Mouse (Mus musculus) urinary bladder, adult 18-20 months (tissue): ENCODE results near the gene Mx1.
A peak's percentile ranks its signal among the peaks of the same experiment; 100 is the strongest.

Experiments used
- DNase-seq, 2 experiments: peaks; one replicate each; pipeline ENCODE4 v3.0.0; 2022; ENCODE audit warnings: low spot score in 2 of 2, mixed read lengths in 2 of 2

Mx1 gene

GRCm38 (mm10) chr16:97462481-97463181 is at the start of gene Mx1:
Gene Mx1, minus strand, starts transcription at chr16:97462907.
- no peak for DNase-seq

GRCm38 (mm10) chr16:97512347-97512751 is 49.6 kb upstream of the Mx1 start:
- no peak for DNase-seq

- DNase-seq, result no peak
These were observed 48.8 kb upstream of the Mx1 start for GRCm38 (mm10) chr16:97511495-97511894.

DNA sequence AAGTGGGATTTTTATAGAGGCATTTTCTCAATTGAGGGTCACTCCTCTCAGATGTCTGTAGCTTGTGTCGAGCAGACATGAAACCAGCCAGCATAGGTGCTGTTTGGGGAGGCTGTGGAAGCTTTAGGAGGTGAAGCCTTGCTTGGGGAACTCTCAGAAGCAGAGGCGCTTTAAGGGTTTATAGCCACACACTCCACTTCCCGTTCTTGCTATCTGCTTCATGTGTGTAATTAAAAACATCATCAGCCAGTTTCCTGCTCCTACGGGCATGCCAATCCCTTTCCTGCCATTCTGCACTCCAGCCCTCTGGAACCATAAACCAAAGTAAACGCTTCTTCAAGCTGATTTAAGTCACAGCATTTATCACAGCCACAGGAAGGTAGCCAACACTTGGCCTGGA is 48.1 kb upstream of the Mx1 start:
- no peak for DNase-seq

- DNase-seq, result no peak
These were observed 45.1 kb upstream of the Mx1 start for GRCm38 (mm10) chr16:97507783-97508182.

DNA sequence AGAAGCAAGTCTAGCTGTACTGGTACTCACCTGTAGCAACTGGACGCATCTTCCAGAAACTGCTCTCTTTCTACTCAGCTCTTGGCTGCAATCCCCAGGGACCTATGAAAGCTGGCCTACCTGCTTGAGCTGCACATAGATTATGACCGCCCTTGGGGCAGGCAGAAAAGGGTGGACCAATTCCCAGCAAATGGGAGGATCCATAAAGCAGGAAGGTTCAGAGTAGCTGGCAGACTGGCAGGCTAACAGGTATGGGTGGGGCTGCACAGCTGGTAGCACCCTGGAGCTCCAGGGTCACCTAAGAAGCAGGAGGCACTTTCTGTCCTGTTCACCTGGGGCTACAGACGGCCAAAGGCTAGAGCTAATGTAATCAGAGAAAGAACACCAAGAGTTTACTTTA is 42.1 kb upstream of the Mx1 start:
- DNase-seq, result no peak

DNA sequence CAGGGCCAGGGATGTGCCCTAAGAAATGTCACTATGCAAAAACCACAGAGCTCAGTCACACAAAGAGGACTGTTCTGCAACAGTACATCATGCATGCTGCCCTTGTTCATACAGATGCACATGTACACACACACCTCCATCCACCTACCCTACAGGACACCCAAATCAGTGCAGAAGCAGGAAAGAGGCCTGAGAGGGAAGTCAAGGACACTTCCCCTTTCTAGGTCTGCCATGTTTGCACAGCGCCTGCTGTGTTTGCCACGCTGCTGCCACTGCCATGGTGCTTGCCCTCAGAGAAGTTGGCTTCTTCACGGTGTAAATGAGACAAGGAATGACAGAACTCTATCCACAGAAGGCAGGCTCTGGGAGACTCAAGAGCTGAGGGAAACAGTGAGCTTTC is 41.1 kb upstream of the Mx1 start:
- DNase-seq, result no peak

- no peak for DNase-seq
These were observed 38.2 kb upstream of the Mx1 start for GRCm38 (mm10) chr16:97500901-97501300.

- DNase-seq, result no peak
These were observed 36.7 kb upstream of the Mx1 start for GRCm38 (mm10) chr16:97499450-97499849.

- DNase-seq, result no peak
These were observed 35.4 kb upstream of the Mx1 start for GRCm38 (mm10) chr16:97498139-97498538.

- no peak for DNase-seq
These were observed 35.0 kb upstream of the Mx1 start for GRCm38 (mm10) chr16:97497682-97498081.

- DNase-seq, result no peak
These were observed 33.3 kb upstream of the Mx1 start for GRCm38 (mm10) chr16:97496026-97496425.

DNA sequence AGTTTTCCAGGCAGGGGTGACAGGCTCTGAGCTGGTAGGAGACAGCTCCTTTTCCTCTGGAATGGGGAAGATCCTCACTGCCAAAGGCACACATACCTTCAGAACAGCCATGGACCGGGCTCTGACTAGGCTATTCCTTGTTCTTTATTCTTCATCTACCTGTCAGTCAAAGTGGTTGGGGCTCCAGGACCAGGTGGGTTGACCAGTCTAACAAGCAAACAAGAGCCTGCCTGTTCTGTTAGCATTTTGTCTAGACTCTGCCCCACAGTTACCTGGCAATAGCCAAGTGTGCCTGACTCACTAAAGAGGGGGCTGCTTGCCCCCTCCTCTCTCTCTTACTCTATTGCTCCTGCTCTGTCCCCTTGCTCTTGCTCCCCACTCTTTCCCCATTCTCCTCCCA is 29.7 kb upstream of the Mx1 start:
- peak in 1 of 2 experiments; percentile 45 for DNase-seq

DNA sequence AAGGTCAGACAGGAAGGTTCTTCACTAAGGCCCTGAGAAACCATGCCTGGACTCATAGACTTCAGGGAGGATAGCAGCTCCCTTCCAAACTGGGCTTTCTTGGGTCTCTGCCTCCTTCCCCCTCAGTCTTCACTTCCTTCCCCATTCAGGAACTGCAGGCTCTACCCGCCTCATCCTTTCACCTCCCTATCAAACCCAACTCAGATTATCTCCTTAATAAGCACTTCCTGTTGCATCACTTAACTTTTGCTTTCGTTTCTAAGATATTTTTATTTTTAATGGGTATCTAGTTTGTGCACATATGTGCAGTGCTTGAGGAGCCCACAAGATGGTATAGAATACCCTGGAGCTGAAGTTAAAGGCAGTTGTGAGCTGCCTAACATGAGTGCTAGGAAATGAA is 15.9 kb upstream of the Mx1 start:
- no peak for DNase-seq

GRCm38 (mm10) chr16:97476524-97476923 is 13.8 kb upstream of the Mx1 start:
- DNase-seq, result no peak

DNA sequence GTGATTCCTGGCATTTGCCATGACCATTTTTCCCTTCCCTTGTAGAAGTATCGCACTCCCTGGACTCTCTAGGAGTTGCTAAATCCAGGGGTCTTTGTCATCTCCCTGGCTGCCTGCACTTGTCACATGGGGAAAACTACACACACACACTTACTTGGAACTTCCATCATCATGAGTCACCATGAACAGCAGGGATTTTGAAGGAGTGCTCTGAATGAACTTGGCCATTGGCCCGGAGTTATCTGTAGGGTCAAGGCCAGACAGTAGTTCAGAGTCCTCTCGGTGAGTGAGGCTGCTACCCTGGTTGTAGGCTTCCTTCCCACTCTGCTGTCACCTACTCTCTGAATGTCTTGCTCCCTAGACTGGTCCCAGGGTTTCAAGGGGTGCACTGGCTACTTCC is 12.9 kb upstream of the Mx1 start:
- no peak for DNase-seq

DNA sequence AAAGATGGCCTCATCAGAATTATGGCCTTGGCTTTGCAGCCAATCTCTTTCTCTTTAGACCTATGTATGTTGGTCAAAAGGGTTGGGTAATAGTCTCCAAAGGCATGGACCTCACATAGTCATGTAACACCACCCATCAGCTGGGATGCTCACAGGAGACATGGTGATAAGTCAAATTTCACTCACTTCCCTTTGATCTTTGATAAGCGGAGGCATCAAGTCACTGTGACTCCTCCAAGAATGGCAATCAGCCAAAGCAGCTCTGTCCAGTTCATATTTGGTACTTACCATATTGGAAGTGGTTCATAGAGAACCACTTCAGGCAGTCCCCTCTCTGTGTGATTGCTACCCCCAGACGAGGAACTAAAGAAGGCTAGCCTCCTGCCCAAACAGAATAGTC is 12.0 kb upstream of the Mx1 start:
- DNase-seq, result no peak

- no peak for DNase-seq
These were observed 5.5 kb upstream of the Mx1 start for GRCm38 (mm10) chr16:97467993-97468791.

GRCm38 (mm10) chr16:97467472-97467871 is 4.8 kb upstream of the Mx1 start:
- DNase-seq, result no peak

- DNase-seq, result no peak
These were observed 3.7 kb upstream of the Mx1 start for GRCm38 (mm10) chr16:97466182-97466957.

DNA sequence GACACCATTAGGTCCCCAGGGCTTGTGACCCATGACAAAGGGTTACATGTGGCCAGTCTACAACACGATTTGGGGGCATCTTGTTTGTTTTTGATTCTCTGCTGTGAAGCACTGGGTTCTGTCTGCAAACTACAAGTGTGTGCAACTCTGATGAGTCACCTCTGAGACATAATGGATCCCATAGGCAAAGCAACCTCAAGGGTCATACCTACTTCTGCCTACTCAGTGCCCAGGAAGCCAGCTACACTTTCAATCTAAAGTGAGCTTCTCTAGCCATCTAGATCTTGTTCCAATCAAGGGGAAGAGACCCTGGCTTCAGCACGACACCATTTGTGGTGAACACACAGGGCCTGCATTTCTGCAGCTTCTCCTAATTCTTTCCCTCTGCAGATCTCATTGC is 1.4 kb downstream of the Mx1 start:
- DNase-seq, result no peak

- no peak for DNase-seq
These were observed 2.9 kb downstream of the Mx1 start for GRCm38 (mm10) chr16:97459831-97460230.

GRCm38 (mm10) chr16:97447386-97447785 is 15.3 kb downstream of the Mx1 start:
- DNase-seq, result no peak
